Mouse (Mus musculus) forebrain, embryonic 11.5 days (tissue): ENCODE results near the gene Ttc22. TPM values are rescaled to one million over a fixed set of nuclear protein-coding genes. Genes with fewer than 3 reads are reported as not detected.

Source experiments
- ATAC-seq: fragments of 200-750 bp; cut with Nextera tagmentation; replicated peaks from 2 replicates; pipeline ENCODE4 v1.8.0; 2017; ENCODE audit warnings: moderate TSS enrichment; ENCODE audit not compliant: low FRiP score
- DNase-seq: peaks from one replicate; pipeline ENCODE4 v3.0.0-alpha.2; 2017; ENCODE audit warnings: low spot score
- H3K27ac ChIP-seq: fragments of 300-500 bp; sonication (generic); 2 replicates; pipeline ENCODE4 v1.5.1; 2014; ENCODE audit warnings: low read depth, low read length
- H3K27me3 ChIP-seq: fragments of 300-500 bp; sonication (generic); 2 replicates; pipeline ENCODE4 v1.6.1; 2014; ENCODE audit warnings: mild to moderate bottlenecking, low read length, mixed read lengths; ENCODE audit not compliant: control insufficient read depth, insufficient read depth
- H3K36me3 ChIP-seq: fragments of 300-500 bp; sonication (generic); 2 replicates; pipeline ENCODE4 v1.6.1; 2014; ENCODE audit warnings: mild to moderate bottlenecking, low read length, moderate library complexity, mixed read lengths; ENCODE audit not compliant: control insufficient read depth, insufficient read depth
- H3K4me1 ChIP-seq: fragments of 300-500 bp; sonication (generic); replicated peaks from 2 replicates; pipeline ENCODE4 v1.6.1; 2014; ENCODE audit warnings: low read length, mixed read lengths; ENCODE audit not compliant: control insufficient read depth, insufficient read depth
- H3K4me2 ChIP-seq: fragments of 300-500 bp; sonication (generic); 2 replicates; pipeline ENCODE4 v1.6.1; 2014; ENCODE audit warnings: low read depth, mild to moderate bottlenecking, low read length, moderate library complexity, mixed read lengths; ENCODE audit not compliant: severe bottlenecking
- H3K4me3 ChIP-seq: fragments of 300-500 bp; sonication (generic); 2 replicates; pipeline ENCODE4 v1.5.1; 2014; ENCODE audit warnings: low read depth, low read length
- H3K9ac ChIP-seq: fragments of 300-500 bp; sonication (generic); 2 replicates; pipeline ENCODE4 v1.6.1; 2014; ENCODE audit warnings: low read length
- H3K9me3 ChIP-seq: fragments of 300-500 bp; sonication (generic); 2 replicates; pipeline ENCODE4 v1.6.1; 2016; ENCODE audit warnings: low read length, mixed read lengths; ENCODE audit not compliant: control insufficient read depth
- WGBS: fragments of 180-500 bp; shearing (Covaris S2); extraction: QIAGEN DNeasy Blood & Tissue Kit; methylation state at CpG from one replicate; pipeline ENCODE4 v1.1.7; 2014; 5-methylcytosine and 5-hydroxymethylcytosine counted together
- polyA plus RNA-seq: library from polyadenylated mRNA; unstranded; fragments of >200 nt; fragmentation: Nextera tagmentation; extraction: Ambion mirVana; gene quantifications from 2 replicates; pipeline ENCODE4 v1.2.1, GENCODE M21; 2014

Gene Ttc22
- polyA plus RNA-seq, 1 experiment from 2014 or later: 0.07 TPM

DNA sequence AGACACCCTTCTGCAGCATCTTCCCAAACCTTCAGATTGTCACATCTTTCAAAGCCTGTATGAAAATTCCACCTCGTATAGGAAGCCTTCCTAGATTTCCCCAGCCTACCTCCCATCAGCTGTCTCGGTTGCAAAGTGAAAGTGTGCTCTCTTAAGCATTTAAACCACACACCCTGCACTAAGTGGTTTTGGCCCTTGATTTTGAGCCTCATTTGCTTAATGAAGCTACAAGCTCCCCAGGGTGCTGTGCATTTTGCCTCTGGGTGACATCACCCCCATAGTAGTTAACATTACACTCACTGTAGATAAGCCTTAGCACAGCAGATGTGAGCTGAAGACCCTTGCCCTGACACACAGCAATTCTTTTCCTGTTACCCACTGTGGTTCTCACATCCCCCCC, 58.7 kb downstream of the Ttc22 start:
- H3K27ac ChIP-seq: no peak overlapping the region
- no peaks in the 10 kb centered on the region for H3K9me3 ChIP-seq
- peaks cover 4% of the 10 kb centered on the region for H3K4me1 ChIP-seq
- no peak overlapping the region for H3K4me3 ChIP-seq
- ATAC-seq (no peak), DNase-seq (no peak)
- H3K4me2 ChIP-seq: no peak overlapping the region
- H3K36me3 ChIP-seq: no peaks in the 10 kb centered on the region
- 56% methylated on average over 2 of the region's 2 CpGs for WGBS
- no peak overlapping the region for H3K9ac ChIP-seq
- no peaks in the 10 kb centered on the region for H3K27me3 ChIP-seq

DNA sequence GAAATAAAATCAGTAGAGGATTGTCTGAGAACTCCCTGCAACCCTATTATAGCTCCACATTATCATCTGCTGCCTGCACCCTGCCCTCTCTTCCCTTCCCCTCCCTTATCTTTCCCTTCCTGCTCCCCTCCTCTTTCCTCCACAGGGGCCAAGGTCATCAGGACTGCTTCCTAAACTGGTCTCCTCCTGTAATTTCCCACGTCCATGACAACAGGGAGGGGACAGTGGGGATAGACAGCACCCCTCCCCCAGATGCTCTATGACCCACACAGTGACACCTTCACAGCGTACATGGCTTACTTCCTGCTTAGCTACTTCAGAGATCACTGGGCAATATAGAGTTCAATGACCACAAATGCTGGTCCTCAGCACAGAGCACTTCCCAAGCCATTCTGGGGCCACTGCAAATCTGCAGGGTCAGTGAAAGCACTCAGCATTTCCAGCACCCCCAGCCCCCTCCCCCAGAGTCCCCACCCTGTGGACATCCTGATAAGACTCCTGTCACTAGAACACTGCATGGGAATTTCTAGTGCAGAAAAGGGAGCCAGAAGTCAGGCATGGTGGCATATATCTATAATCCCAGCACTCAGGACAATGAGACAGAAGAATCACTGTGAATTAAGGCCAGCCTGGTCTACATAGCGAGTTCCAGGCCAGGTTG, 66.5 kb downstream of the Ttc22 start:
- no peak overlapping the region for H3K9ac ChIP-seq
- 57% methylated on average over 3 of the region's 3 CpGs for WGBS

More for the DNA sequence above, 66.5 kb downstream of the Ttc22 start:
- H3K4me1 ChIP-seq: no peaks in the 10 kb centered on the region
- no peaks in the 10 kb centered on the region for H3K36me3 ChIP-seq
- no peak overlapping the region for H3K27ac ChIP-seq
- DNase-seq (no peak), ATAC-seq (no peak)
- H3K27me3 ChIP-seq: no peaks in the 10 kb centered on the region
- H3K4me2 ChIP-seq: no peak overlapping the region
- H3K4me3 ChIP-seq: no peak overlapping the region
- no peaks in the 10 kb centered on the region for H3K9me3 ChIP-seq

Other genes with a start within 250 kb of the Ttc22 start
- gene Pcsk9, start 158.1 kb upstream of the Ttc22 start, polyA plus RNA-seq: 3.9 and 4.8 TPM in 2 replicates
- not detected in 2 replicates for gene Bsnd, start 130.1 kb upstream of the Ttc22 start, polyA plus RNA-seq
- 29.3 and 30.6 TPM in 2 replicates for gene Dhcr24, start 61.4 kb upstream of the Ttc22 start, polyA plus RNA-seq
- 0.21 and 0.35 TPM in 2 replicates for gene Lexm, start 5.2 kb upstream of the Ttc22 start, polyA plus RNA-seq
- 13.3 and 13.9 TPM in 2 replicates for gene Pars2, start 28.6 kb downstream of the Ttc22 start, polyA plus RNA-seq
- gene Ttc4, start 56.5 kb downstream of the Ttc22 start, polyA plus RNA-seq: 99.2 and 101 TPM in 2 replicates
- gene Mroh7, start 108.5 kb downstream of the Ttc22 start, polyA plus RNA-seq: 0.11 TPM in 1 of 2 replicates, not detected in the other
- gene Fam151a, start 111.5 kb downstream of the Ttc22 start, polyA plus RNA-seq: not detected in 2 replicates
- 1.6 and 1.8 TPM in 2 replicates for gene Acot11, start 182.6 kb downstream of the Ttc22 start, polyA plus RNA-seq